Mouse (Mus musculus): Measurements from ENCODE around the gene Fbxl3.

DNA sequence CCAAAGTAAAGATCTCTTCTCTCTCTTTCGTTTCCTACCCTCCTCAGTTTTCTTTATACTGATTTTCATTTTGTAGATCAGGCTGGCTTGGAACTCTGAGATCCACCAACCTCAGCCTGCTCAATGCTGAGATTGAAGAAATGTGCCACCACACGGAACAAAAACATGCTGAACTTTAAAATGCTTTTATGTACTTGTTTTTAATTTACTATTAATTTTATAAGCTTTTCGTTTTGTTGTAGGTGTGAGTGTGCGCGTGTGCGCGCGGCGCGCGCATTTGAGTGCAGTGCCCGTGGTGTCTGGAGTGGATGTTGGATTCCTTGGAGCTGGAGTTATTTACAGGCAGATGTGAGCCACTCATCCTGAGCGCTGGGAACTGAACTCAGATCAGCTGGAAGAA lies 930 bp upstream of the Fbxl3 start:
- TF ChIP-seq USF1 (IDR thresholded peaks at IDR 0.05; ENCODE audit: low read depth) (no peak), CTCF (IDR thresholded peaks at IDR 0.05; ENCODE audit: control insufficient read depth, insufficient read depth, insufficient read length) (no peak), MAX (IDR thresholded peaks at IDR 0.05) (no peak)

Measured in C2C12 (cell line).